Mouse (Mus musculus): Measurements from ENCODE around the gene Uprt. TPM values are rescaled to one million over a fixed set of nuclear protein-coding genes. Genes with fewer than 3 reads are reported as not detected.

Gene Uprt
- polyA plus RNA-seq, 1 experiment: 4.8 TPM

DNA sequence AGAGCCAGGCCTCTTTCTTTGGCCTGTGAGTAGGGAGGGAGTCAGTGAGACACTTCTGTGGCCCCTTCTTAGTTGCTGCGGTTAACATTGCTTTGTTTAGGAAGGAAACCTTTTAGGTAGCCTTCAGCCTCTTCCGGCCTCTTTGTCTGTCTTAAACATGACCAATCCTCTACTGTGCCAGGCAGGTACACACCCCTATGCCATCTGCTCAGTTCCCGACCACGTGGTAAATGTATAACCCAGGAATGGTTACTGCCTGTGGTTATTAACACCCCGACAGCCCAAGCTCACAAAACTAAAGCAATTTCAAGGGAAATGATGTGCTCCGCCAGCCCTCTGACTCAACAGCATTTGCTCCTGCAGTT lies 808 bp downstream of the Uprt start:
- Histone ChIP-seq H3K27me3 (ENCODE audit: control insufficient read depth, insufficient read depth, low read length) (no peaks in the 10 kb centered on the region), H3K27ac (ENCODE audit: control insufficient read depth, insufficient read depth, low read length) (peak overlapping the region; percentile 67; the same call in 1 of the 2 replicates), H3K4me3 (ENCODE audit: control insufficient read depth, insufficient read depth, low read length) (peak overlapping the region; percentile 74), H3K36me3 (ENCODE audit: control insufficient read depth, insufficient read depth, low read length) (no peaks in the 10 kb centered on the region), H3K4me1 (replicated peaks; ENCODE audit: control insufficient read depth, insufficient read depth, low read length) (0 out of 2 replicates have a peak, but pooled peaks cover under 1% of the 10 kb centered on the region)
- WGBS: 4% methylated on average over 6 of the region's 6 CpGs
- no peak for DNase-seq
- TF ChIP-seq POLR2A (IDR thresholded peaks at IDR 0.05; ENCODE audit: control insufficient read depth, extremely low read depth, insufficient read depth, low read length, poor library complexity): no peak
- TF ChIP-seq CTCF (IDR thresholded peaks at IDR 0.05; ENCODE audit: borderline replicate concordance, control insufficient read depth, extremely low read depth, insufficient read depth, low read length, poor library complexity): no peak

DNA sequence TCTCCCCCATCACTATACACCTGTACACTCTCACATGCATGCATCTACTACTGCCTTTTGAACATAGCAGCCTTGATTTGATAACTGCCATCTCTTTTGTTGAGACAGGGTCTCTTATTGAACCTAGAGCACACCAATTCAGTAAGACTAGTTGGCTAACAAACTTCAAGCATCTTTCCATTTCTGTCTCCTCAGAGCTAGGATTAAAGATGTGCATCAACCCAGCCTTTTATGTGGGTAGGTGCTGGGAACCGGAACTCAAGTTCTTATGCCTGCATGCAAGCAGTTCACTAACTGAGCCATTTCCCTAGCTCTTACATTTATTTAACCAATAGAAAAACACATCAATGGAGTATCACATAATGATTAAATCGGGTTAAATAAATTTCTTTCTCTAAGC lies 3.0 kb downstream of the Uprt start:
- no peaks in the 10 kb centered on the region for H3K27me3 ChIP-seq (ENCODE audit: control insufficient read depth, insufficient read depth, low read length)
- no peak overlapping the region for H3K4me3 ChIP-seq (ENCODE audit: control insufficient read depth, insufficient read depth, low read length)
- 45% methylated on average over 2 of the region's 2 CpGs for WGBS
- H3K4me1 ChIP-seq (replicated peaks; ENCODE audit: control insufficient read depth, insufficient read depth, low read length): no peaks in the 10 kb centered on the region
- TF ChIP-seq POLR2A (IDR thresholded peaks at IDR 0.05; ENCODE audit: control insufficient read depth, extremely low read depth, insufficient read depth, low read length, poor library complexity): no peak
- no peak for TF ChIP-seq CTCF (IDR thresholded peaks at IDR 0.05; ENCODE audit: borderline replicate concordance, control insufficient read depth, extremely low read depth, insufficient read depth, low read length, poor library complexity)
- H3K36me3 ChIP-seq (ENCODE audit: control insufficient read depth, insufficient read depth, low read length): no peaks in the 10 kb centered on the region
- H3K27ac ChIP-seq (ENCODE audit: control insufficient read depth, insufficient read depth, low read length): no peak overlapping the region
- DNase-seq: peak; percentile 1

DNA sequence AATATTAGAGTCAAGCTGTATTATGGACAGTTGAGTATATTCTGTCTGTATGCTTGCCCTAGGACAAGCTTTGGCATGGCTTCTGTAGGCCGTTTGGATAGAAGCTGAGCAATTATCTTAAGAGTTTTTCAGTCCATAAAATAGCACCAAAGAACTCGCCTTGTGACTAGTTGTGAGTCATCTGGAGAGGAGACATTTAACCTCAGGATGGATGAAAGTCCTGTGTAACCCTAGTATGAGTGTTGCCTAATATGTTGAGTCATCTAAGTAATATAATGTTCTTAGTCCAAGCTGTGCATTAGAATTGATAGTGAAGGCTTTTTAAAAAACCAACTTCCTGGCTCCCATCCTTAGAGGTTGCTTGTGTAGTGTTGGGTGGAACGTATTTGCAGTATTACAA lies 5.4 kb downstream of the Uprt start:
- DNase-seq: no peak
- Histone ChIP-seq H3K36me3 (ENCODE audit: control insufficient read depth, insufficient read depth, low read length) (no peaks in the 10 kb centered on the region), H3K4me3 (ENCODE audit: control insufficient read depth, insufficient read depth, low read length) (no peak overlapping the region), H3K27me3 (ENCODE audit: control insufficient read depth, insufficient read depth, low read length) (no peaks in the 10 kb centered on the region), H3K27ac (ENCODE audit: control insufficient read depth, insufficient read depth, low read length) (no peak overlapping the region), H3K4me1 (replicated peaks; ENCODE audit: control insufficient read depth, insufficient read depth, low read length) (no peaks in the 10 kb centered on the region)
- TF ChIP-seq CTCF (IDR thresholded peaks at IDR 0.05; ENCODE audit: borderline replicate concordance, control insufficient read depth, extremely low read depth, insufficient read depth, low read length, poor library complexity) (no peak), POLR2A (IDR thresholded peaks at IDR 0.05; ENCODE audit: control insufficient read depth, extremely low read depth, insufficient read depth, low read length, poor library complexity) (no peak)
- WGBS: 82% methylated on average over 3 of the region's 3 CpGs

DNA sequence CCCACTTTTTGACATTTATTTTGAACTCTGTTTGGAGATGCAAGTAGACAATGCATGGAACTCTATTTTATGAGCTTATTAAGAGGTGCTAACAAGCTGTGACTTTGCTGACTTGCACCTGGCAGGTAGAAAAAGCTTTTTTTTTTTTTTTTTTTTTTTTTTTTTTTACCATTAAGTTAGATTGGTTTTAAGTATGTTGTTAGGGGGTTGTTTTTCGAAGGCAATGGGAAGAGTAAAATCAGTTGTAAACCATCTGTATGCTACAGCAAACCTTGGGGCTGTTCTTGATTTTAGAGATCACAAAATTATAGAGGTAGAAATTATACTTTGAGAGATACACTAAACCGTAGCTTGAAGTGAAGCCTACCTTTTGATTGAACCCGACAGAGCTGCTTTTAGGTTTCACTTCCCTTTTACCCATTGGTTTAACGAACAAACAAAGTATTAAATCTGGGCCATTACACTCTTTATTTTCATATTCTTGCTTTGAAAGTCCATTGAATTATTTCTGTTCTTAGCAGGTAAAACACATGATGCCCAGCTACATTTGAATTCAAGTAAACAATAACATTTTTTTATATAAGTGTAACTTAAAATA lies 6.4 kb downstream of the Uprt start:
- Histone ChIP-seq H3K4me3 (ENCODE audit: control insufficient read depth, insufficient read depth, low read length) (no peak overlapping the region), H3K27ac (ENCODE audit: control insufficient read depth, insufficient read depth, low read length) (no peak overlapping the region), H3K4me1 (replicated peaks; ENCODE audit: control insufficient read depth, insufficient read depth, low read length) (no peaks in the 10 kb centered on the region), H3K36me3 (ENCODE audit: control insufficient read depth, insufficient read depth, low read length) (no peaks in the 10 kb centered on the region), H3K27me3 (ENCODE audit: control insufficient read depth, insufficient read depth, low read length) (no peaks in the 10 kb centered on the region)
- TF ChIP-seq CTCF (IDR thresholded peaks at IDR 0.05; ENCODE audit: borderline replicate concordance, control insufficient read depth, extremely low read depth, insufficient read depth, low read length, poor library complexity): no peak
- TF ChIP-seq POLR2A (IDR thresholded peaks at IDR 0.05; ENCODE audit: control insufficient read depth, extremely low read depth, insufficient read depth, low read length, poor library complexity): no peak
- DNase-seq: no peak
- WGBS: 37% methylated on average over 4 of the region's 4 CpGs

DNA sequence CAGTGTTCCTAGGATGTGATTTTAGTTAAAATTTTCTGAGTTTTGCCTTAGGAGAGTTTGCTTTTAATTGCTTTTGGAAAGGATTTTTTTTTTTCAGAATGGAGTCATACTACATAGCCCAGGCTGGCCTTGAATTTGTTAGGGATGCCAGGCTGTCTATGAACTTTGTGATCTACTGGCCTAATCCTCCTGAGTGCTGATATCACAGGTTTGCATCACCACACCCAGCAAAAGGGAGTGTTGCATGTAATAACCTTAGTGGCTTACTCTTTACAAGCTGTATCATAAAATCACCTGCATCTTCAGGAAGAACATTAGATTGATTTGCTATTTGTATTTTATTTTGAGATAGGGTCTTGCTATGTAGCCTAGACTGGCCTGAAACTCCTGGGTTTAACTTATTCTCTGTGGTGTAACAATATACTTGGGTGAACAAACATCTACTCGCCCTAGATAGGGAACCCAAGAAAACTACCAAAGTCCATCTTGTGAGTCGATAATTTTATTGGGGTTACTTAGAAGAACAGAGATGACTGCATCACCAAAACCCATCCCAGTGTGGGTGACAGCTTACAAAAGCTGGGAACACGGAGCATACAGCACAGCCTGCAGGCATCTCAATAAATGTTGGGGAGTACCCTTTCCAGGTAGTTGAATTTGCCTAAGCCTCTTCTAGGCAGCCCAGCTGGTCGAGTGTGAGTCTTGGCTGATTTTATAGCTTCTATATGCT lies 7.2 kb downstream of the Uprt start:
- Histone ChIP-seq H3K4me3 (ENCODE audit: control insufficient read depth, insufficient read depth, low read length) (no peak overlapping the region), H3K36me3 (ENCODE audit: control insufficient read depth, insufficient read depth, low read length) (no peaks in the 10 kb centered on the region), H3K27me3 (ENCODE audit: control insufficient read depth, insufficient read depth, low read length) (no peaks in the 10 kb centered on the region), H3K4me1 (replicated peaks; ENCODE audit: control insufficient read depth, insufficient read depth, low read length) (no peaks in the 10 kb centered on the region), H3K27ac (ENCODE audit: control insufficient read depth, insufficient read depth, low read length) (no peak overlapping the region)
- DNase-seq: no peak
- TF ChIP-seq POLR2A (IDR thresholded peaks at IDR 0.05; ENCODE audit: control insufficient read depth, extremely low read depth, insufficient read depth, low read length, poor library complexity): no peak
- TF ChIP-seq CTCF (IDR thresholded peaks at IDR 0.05; ENCODE audit: borderline replicate concordance, control insufficient read depth, extremely low read depth, insufficient read depth, low read length, poor library complexity): no peak
- WGBS: 90% methylated on average over 4 of the region's 4 CpGs

GRCm38 (mm10) chrX:104501765-104502164 lies 19.1 kb downstream of the Uprt start:
- WGBS: 97% methylated on average over 5 of the region's 5 CpGs
- no peaks in the 10 kb centered on the region for H3K36me3 ChIP-seq (ENCODE audit: control insufficient read depth, insufficient read depth, low read length)
- H3K27ac ChIP-seq (ENCODE audit: control insufficient read depth, insufficient read depth, low read length): no peak overlapping the region
- H3K4me1 ChIP-seq (replicated peaks; ENCODE audit: control insufficient read depth, insufficient read depth, low read length): no peaks in the 10 kb centered on the region
- no peak for DNase-seq
- TF ChIP-seq CTCF (IDR thresholded peaks at IDR 0.05; ENCODE audit: borderline replicate concordance, control insufficient read depth, extremely low read depth, insufficient read depth, low read length, poor library complexity) (no peak), POLR2A (IDR thresholded peaks at IDR 0.05; ENCODE audit: control insufficient read depth, extremely low read depth, insufficient read depth, low read length, poor library complexity) (no peak)
- H3K27me3 ChIP-seq (ENCODE audit: control insufficient read depth, insufficient read depth, low read length): no peaks in the 10 kb centered on the region
- no peak overlapping the region for H3K4me3 ChIP-seq (ENCODE audit: control insufficient read depth, insufficient read depth, low read length)
